Mouse (Mus musculus): ENCODE results near the gene Pgc.

Pgc gene

GRCm38 (mm10) chr17:47701793-47702192 lies 24.8 kb upstream of the Pgc start:
- TF ChIP-seq GATA4 (IDR thresholded peaks at IDR 0.05; ENCODE audit: insufficient replicate concordance, low read length), result no peak

GRCm38 (mm10) chr17:47702548-47703345 lies 23.9 kb upstream of the Pgc start:
- TF ChIP-seq GATA4 (IDR thresholded peaks at IDR 0.05; ENCODE audit: insufficient replicate concordance, low read length), result no peak

- no peak for TF ChIP-seq GATA4 (IDR thresholded peaks at IDR 0.05; ENCODE audit: insufficient replicate concordance, low read length)
Measured at GRCm38 (mm10) chr17:47703556-47703955, 23.1 kb upstream of the Pgc start.

GRCm38 (mm10) chr17:47704692-47705091 lies 21.9 kb upstream of the Pgc start:
- no peak for TF ChIP-seq GATA4 (IDR thresholded peaks at IDR 0.05; ENCODE audit: insufficient replicate concordance, low read length)

- TF ChIP-seq GATA4 (IDR thresholded peaks at IDR 0.05; ENCODE audit: insufficient replicate concordance, low read length), result no peak
Measured at GRCm38 (mm10) chr17:47706196-47706595, 20.4 kb upstream of the Pgc start.

- no peak for TF ChIP-seq GATA4 (IDR thresholded peaks at IDR 0.05; ENCODE audit: insufficient replicate concordance, low read length)
Measured at GRCm38 (mm10) chr17:47707961-47708360, 18.7 kb upstream of the Pgc start.

GRCm38 (mm10) chr17:47708972-47709371 lies 17.7 kb upstream of the Pgc start:
- no peak for TF ChIP-seq GATA4 (IDR thresholded peaks at IDR 0.05; ENCODE audit: insufficient replicate concordance, low read length)

- TF ChIP-seq GATA4 (IDR thresholded peaks at IDR 0.05; ENCODE audit: insufficient replicate concordance, low read length), result no peak
Measured at GRCm38 (mm10) chr17:47710036-47710435, 16.6 kb upstream of the Pgc start.

- no peak for TF ChIP-seq GATA4 (IDR thresholded peaks at IDR 0.05; ENCODE audit: insufficient replicate concordance, low read length)
Measured at GRCm38 (mm10) chr17:47711883-47712282, 14.8 kb upstream of the Pgc start.

GRCm38 (mm10) chr17:47712889-47713571 lies 13.6 kb upstream of the Pgc start:
- TF ChIP-seq GATA4 (IDR thresholded peaks at IDR 0.05; ENCODE audit: insufficient replicate concordance, low read length), result no peak

- no peak for TF ChIP-seq GATA4 (IDR thresholded peaks at IDR 0.05; ENCODE audit: insufficient replicate concordance, low read length)
Measured at GRCm38 (mm10) chr17:47715037-47715436, 11.6 kb upstream of the Pgc start.

GRCm38 (mm10) chr17:47721183-47721582 lies 5.5 kb upstream of the Pgc start:
- TF ChIP-seq GATA4 (IDR thresholded peaks at IDR 0.05; ENCODE audit: insufficient replicate concordance, low read length), result peak; percentile 76; the same call in 1 of the 2 replicates

- no peak for TF ChIP-seq GATA4 (IDR thresholded peaks at IDR 0.05; ENCODE audit: insufficient replicate concordance, low read length)
Measured at GRCm38 (mm10) chr17:47730633-47731575, 4.3 kb downstream of the Pgc start.

GRCm38 (mm10) chr17:47735553-47736100 lies 9.0 kb downstream of the Pgc start:
- no peak for TF ChIP-seq GATA4 (IDR thresholded peaks at IDR 0.05; ENCODE audit: insufficient replicate concordance, low read length)

- TF ChIP-seq GATA4 (IDR thresholded peaks at IDR 0.05; ENCODE audit: insufficient replicate concordance, low read length), result no peak; the same call in 1 of the 2 replicates
Measured at GRCm38 (mm10) chr17:47736856-47737255, 10.2 kb downstream of the Pgc start, which contains the start of gene Tfeb. Tfeb (plus strand) TSS chr17:47737030.
